Comparison of ENCODE assay signal across 11 mouse cellular contexts in genomic region chr19:53779818-53780217, GRCm38 (mm10).
"Had no signal": no experiment of that assay in that cellular context is flagged by ENCODE, and none has a peak within 500 bp of the region (broad histone marks: within the 10 kb centered on the region; RNA-seq: fewer than 3 reads in every experiment).

No protein-coding gene starts in this region.

- H3K4me3 ChIP-seq: limb, embryonic 12.5 days; lung, embryonic 15.5 days; midbrain, embryonic 13.5 days had no signal

- DNase-seq: kidney, adult 11 months; kidney, adult 9 months; kidney, postnatal 36 days; layer of hippocampus, adult 9-11 months; lung, postnatal 14 days; right cerebral cortex, adult 18-20 months; right cerebral cortex, postnatal 25 days had no signal

- H3K9me3 ChIP-seq: limb, embryonic 12.5 days; lung, embryonic 15.5 days; midbrain, embryonic 13.5 days had no signal

- H3K9ac ChIP-seq: limb, embryonic 12.5 days; lung, embryonic 15.5 days; midbrain, embryonic 13.5 days had no signal

- H3K4me2 ChIP-seq: limb, embryonic 12.5 days; lung, embryonic 15.5 days; midbrain, embryonic 13.5 days had no signal

- H3K36me3 ChIP-seq: limb, embryonic 12.5 days; lung, embryonic 15.5 days; midbrain, embryonic 13.5 days had no signal

- H3K27me3 ChIP-seq: limb, embryonic 12.5 days; lung, embryonic 15.5 days had no signal

- ATAC-seq: midbrain, embryonic 13.5 days had no signal

- H3K27ac ChIP-seq: kidney, postnatal 0 days; limb, embryonic 12.5 days; midbrain, embryonic 13.5 days had no signal

- H3K4me1 ChIP-seq: lung, embryonic 15.5 days; midbrain, embryonic 13.5 days had no signal
